Comparison of ENCODE assay signal across 37 mouse cellular contexts in genomic region chr12:98549981-98550380, GRCm38 (mm10). TPM values are rescaled to one million over a fixed set of nuclear protein-coding genes. Genes with fewer than 3 reads are reported as not detected.
A peak's percentile ranks its signal among the peaks of the same experiment; 100 is the strongest.
DNase-seq lines count a peak whose midpoint lies in the region; ATAC-seq lines count a peak whose summit lies in the region.
"Had no signal": no experiment of that assay in that cellular context is flagged by ENCODE, and none has a peak within 500 bp of the region (broad histone marks: within the 10 kb centered on the region; RNA-seq: fewer than 3 reads in every experiment).

No protein-coding gene starts in this region.

- no peaks in the 10 kb centered on the region for H3K27me3 ChIP-seq in forebrain, embryonic 16.5 days (replicated peaks; ENCODE audit: control insufficient read depth, insufficient read depth, low read length)
- H3K27me3 ChIP-seq in forebrain, embryonic 13.5 days: no peaks in the 10 kb centered on the region
- H3K27me3 ChIP-seq: embryonic facial prominence, embryonic 13.5 days; heart, embryonic 12.5 days; hindbrain, embryonic 15.5 days; limb, embryonic 13.5 days; megakaryocyte, embryonic 14.5 days; midbrain, embryonic 12.5 days; neural tube, embryonic 12.5 days had no signal

- H3K4me3 ChIP-seq in forebrain, embryonic 16.5 days (replicated peaks; ENCODE audit: low read length): no peak overlapping the region
- no peak overlapping the region for H3K4me3 ChIP-seq in forebrain, embryonic 13.5 days
- H3K4me3 ChIP-seq: embryonic facial prominence, embryonic 13.5 days; forebrain, embryonic 10.5 days; heart, embryonic 12.5 days; hindbrain, embryonic 10.5 days; hindbrain, embryonic 15.5 days; limb, embryonic 13.5 days; megakaryocyte, embryonic 14.5 days; midbrain, embryonic 12.5 days; myocyte; neural tube, embryonic 12.5 days had no signal

- H3K4me2 ChIP-seq in forebrain, embryonic 16.5 days (ENCODE audit: low read length): no peak overlapping the region
- H3K4me2 ChIP-seq in forebrain, embryonic 13.5 days: no peak overlapping the region
- H3K4me2 ChIP-seq: embryonic facial prominence, embryonic 13.5 days; heart, embryonic 12.5 days; hindbrain, embryonic 15.5 days; limb, embryonic 13.5 days; liver, embryonic 11.5 days; midbrain, embryonic 12.5 days; neural tube, embryonic 12.5 days had no signal

- WGBS in forebrain, embryonic 16.5 days: 95% methylated on average over 6 of the region's 6 CpGs
- 93% methylated on average over 6 of the region's 6 CpGs for WGBS in forebrain, embryonic 13.5 days

- peak; percentile 32 for DNase-seq in NIH3T3 (ENCODE audit: low read depth)
- DNase-seq in cerebellum, adult 18-20 months: peak; percentile 60 to 74
- peak; percentile 68 to 73 for DNase-seq in cerebellum, postnatal 25 days
- no peak for DNase-seq in embryo, embryonic 9.5 days (ENCODE audit: extremely low spot score)
- DNase-seq in kidney, adult 9 months: no peak
- DNase-seq in gastrocnemius, postnatal 25 days: no peak
- DNase-seq: adrenal gland, adult 8-10 months; embryo, embryonic 11 days; gastrocnemius, postnatal 14 days; heart, adult 18-20 months; kidney, adult 11 months; kidney, postnatal 36 days; layer of hippocampus, adult 9-11 months; lung, postnatal 4 days; right cerebral cortex, postnatal 4 days; thymus, adult 18-20 months; thymus, postnatal 25 days had no signal

- peaks cover 33% of the 10 kb centered on the region for H3K4me1 ChIP-seq in forebrain, embryonic 16.5 days (replicated peaks; ENCODE audit: control insufficient read depth, insufficient read depth, low read length)
- H3K4me1 ChIP-seq in forebrain, embryonic 13.5 days: peaks cover 13% of the 10 kb centered on the region; the same call in 1 of the 2 replicates
- H3K4me1 ChIP-seq: embryonic facial prominence, embryonic 13.5 days; forebrain, embryonic 10.5 days; heart, embryonic 12.5 days; hindbrain, embryonic 10.5 days; limb, embryonic 13.5 days; megakaryocyte, embryonic 14.5 days; neural tube, embryonic 12.5 days had no signal

- no peaks in the 10 kb centered on the region for H3K9me3 ChIP-seq in forebrain, embryonic 16.5 days (ENCODE audit: control insufficient read depth, low read length)
- no peaks in the 10 kb centered on the region for H3K9me3 ChIP-seq in forebrain, embryonic 13.5 days (replicated peaks)
- H3K9me3 ChIP-seq: embryonic facial prominence, embryonic 13.5 days; forebrain, embryonic 10.5 days; heart, embryonic 12.5 days; hindbrain, embryonic 10.5 days; hindbrain, embryonic 15.5 days; limb, embryonic 13.5 days; megakaryocyte, embryonic 14.5 days; midbrain, embryonic 12.5 days; neural tube, embryonic 12.5 days had no signal

- no peaks in the 10 kb centered on the region for H3K36me3 ChIP-seq in forebrain, embryonic 16.5 days (ENCODE audit: control insufficient read depth, insufficient read depth)
- peaks cover 12% of the 10 kb centered on the region; the same call in 1 of the 2 replicates for H3K36me3 ChIP-seq in forebrain, embryonic 13.5 days (ENCODE audit: poor library complexity, severe bottlenecking)
- H3K36me3 ChIP-seq: embryonic facial prominence, embryonic 13.5 days; heart, embryonic 12.5 days; hindbrain, embryonic 15.5 days; limb, embryonic 13.5 days; neural tube, embryonic 12.5 days had no signal

- ATAC-seq in forebrain, embryonic 16.5 days: no peak
- ATAC-seq in forebrain, embryonic 13.5 days: no peak
- ATAC-seq: activated CD4-positive, CD25-positive, alpha-beta regulatory T cell, adult 4 months; CD4-positive, CD25-positive, alpha-beta regulatory T cell, adult 4 months; inflammation-experienced regulatory T-cells, adult 6 months; lung, postnatal 0 days had no signal

- H3K27ac ChIP-seq in forebrain, embryonic 16.5 days (ENCODE audit: low read length): peak overlapping the region; percentile 53
- H3K27ac ChIP-seq in forebrain, embryonic 13.5 days: no peak overlapping the region
- H3K27ac ChIP-seq: embryonic facial prominence, embryonic 13.5 days; forebrain, embryonic 10.5 days; hindbrain, embryonic 10.5 days; hindbrain, embryonic 15.5 days; limb, embryonic 13.5 days; midbrain, embryonic 12.5 days; neural tube, embryonic 12.5 days; stomach, postnatal 0 days had no signal

- H3K9ac ChIP-seq in forebrain, embryonic 16.5 days (replicated peaks; ENCODE audit: low read depth, low read length): no peak overlapping the region
- H3K9ac ChIP-seq in forebrain, embryonic 13.5 days: no peak overlapping the region
- H3K9ac ChIP-seq: embryonic facial prominence, embryonic 13.5 days; heart, embryonic 12.5 days; hindbrain, embryonic 15.5 days; limb, embryonic 13.5 days; midbrain, embryonic 12.5 days; neural tube, embryonic 12.5 days had no signal

RNA-seq across cellular contexts. Expression of gene Kcnk10, which starts 28.1 kb away (rescaled TPM):
- 57.8 and 58.8 TPM in 2 replicates for polyA plus RNA-seq in forebrain, embryonic 16.5 days (2015; fragmentation: Nextera tagmentation; extraction: Ambion mirVana)
- 49.1 and 50.9 TPM in 2 replicates for polyA plus RNA-seq in forebrain, embryonic 13.5 days (2015; fragmentation: Nextera tagmentation; extraction: Ambion mirVana)
- not detected for total RNA-seq in gastrocnemius, postnatal 25 days (2021)
- polyA plus RNA-seq: heart, postnatal 0 days; inflammation-experienced regulatory T-cells, adult 6 months; liver, embryonic 16.5 days; myocyte had no signal

Comparison
In these comparisons a context has a peak if more than half of its experiments do, and no peak if none do; other contexts are left out.
1. DNase-seq: peak in NIH3T3 (single experiment), cerebellum, adult 18-20 months (2 of 2) and cerebellum, postnatal 25 days (2 of 2); none in embryo, embryonic 9.5 days (single experiment), kidney, adult 9 months (single experiment) and gastrocnemius, postnatal 25 days (single experiment).